Mouse (Mus musculus) intestine, embryonic 16.5 days (tissue): ENCODE measurements around the gene Apbb2. TPM values are rescaled to one million over a fixed set of nuclear protein-coding genes. Genes with fewer than 3 reads are reported as not detected.

Experiments used
- ATAC-seq: fragments of 200-750 bp; cut with Nextera tagmentation; 2 replicates; pipeline ENCODE4 v1.8.0; 2017; ENCODE audit warnings: moderate TSS enrichment, moderate library complexity
- H3K27ac ChIP-seq: fragments of 300-500 bp; sonication (generic); 2 replicates; pipeline ENCODE4 v1.5.1; 2014; ENCODE audit warnings: mild to moderate bottlenecking, low read length
- H3K27me3 ChIP-seq: fragments of 300-500 bp; sonication (generic); replicated peaks from 2 replicates; pipeline ENCODE4 v1.6.1; 2014; ENCODE audit warnings: low read length, control low read depth, mixed read lengths; ENCODE audit not compliant: control insufficient read depth, insufficient read depth
- H3K36me3 ChIP-seq: fragments of 300-500 bp; sonication (generic); 2 replicates; pipeline ENCODE4 v1.6.1; 2014; ENCODE audit warnings: low read length, control low read depth; ENCODE audit not compliant: control insufficient read depth, insufficient read depth
- H3K4me1 ChIP-seq: fragments of 300-500 bp; sonication (generic); 2 replicates; pipeline ENCODE4 v1.6.1; 2014; ENCODE audit warnings: low read length, control low read depth, mixed read lengths; ENCODE audit not compliant: control insufficient read depth, insufficient read depth
- H3K4me2 ChIP-seq: fragments of 300-500 bp; sonication (generic); 2 replicates; pipeline ENCODE4 v1.6.1; 2014; ENCODE audit warnings: low read depth, low read length, control low read depth
- H3K4me3 ChIP-seq: fragments of 300-500 bp; sonication (generic); 2 replicates; pipeline ENCODE4 v1.5.1; 2014; ENCODE audit warnings: mild to moderate bottlenecking, low read length
- H3K9ac ChIP-seq: fragments of 300-500 bp; sonication (generic); 2 replicates; pipeline ENCODE4 v1.6.1; 2014; ENCODE audit warnings: low read depth, low read length
- H3K9me3 ChIP-seq: fragments of 300-500 bp; sonication (generic); 2 replicates; pipeline ENCODE4 v1.6.1; 2016; ENCODE audit warnings: low read length, control low read depth; ENCODE audit not compliant: control insufficient read depth
- WGBS: fragments of 180-500 bp; shearing (Covaris S2); extraction: QIAGEN DNeasy Blood & Tissue Kit; methylation state at CpG from one replicate; pipeline ENCODE4 v1.1.7; 2014; 5-methylcytosine and 5-hydroxymethylcytosine counted together
- polyA plus RNA-seq: library from polyadenylated mRNA; unstranded; fragments of >200 nt; fragmentation: Nextera tagmentation; extraction: Ambion mirVana; gene quantifications from 2 replicates; pipeline ENCODE4 v1.2.1, GENCODE M21; 2015

Gene Apbb2
- polyA plus RNA-seq, 1 experiment from 2014 or later, result 31.2 TPM

- no peak for ATAC-seq
- no peak overlapping the region for H3K9ac ChIP-seq
- no peak overlapping the region for H3K4me2 ChIP-seq
- peaks cover 5% of the 10 kb centered on the region for H3K4me1 ChIP-seq
- WGBS, result 78% methylated on average over 5 of the region's 5 CpGs
- no peak overlapping the region for H3K27ac ChIP-seq
- no peaks in the 10 kb centered on the region for H3K36me3 ChIP-seq
- no peak overlapping the region for H3K4me3 ChIP-seq
- no peaks in the 10 kb centered on the region for H3K9me3 ChIP-seq
- H3K27me3 ChIP-seq, result no peaks in the 10 kb centered on the region
Observed at GRCm38 (mm10) chr5:66509151-66509550, 109.4 kb downstream of the Apbb2 start.

GRCm38 (mm10) chr5:66505578-66505977 lies 113.0 kb downstream of the Apbb2 start:
- Histone ChIP-seq H3K4me1 (peaks cover 13% of the 10 kb centered on the region), H3K4me3 (no peak overlapping the region), H3K9ac (no peak overlapping the region), H3K4me2 (no peak overlapping the region), H3K9me3 (no peaks in the 10 kb centered on the region), H3K27ac (no peak overlapping the region), H3K36me3 (no peaks in the 10 kb centered on the region), H3K27me3 (no peaks in the 10 kb centered on the region)
- ATAC-seq, result no peak
- 82% methylated on average over 3 of the region's 3 CpGs for WGBS

- Histone ChIP-seq H3K27me3 (no peaks in the 10 kb centered on the region), H3K36me3 (no peaks in the 10 kb centered on the region), H3K4me3 (no peak overlapping the region), H3K9me3 (no peaks in the 10 kb centered on the region), H3K4me1 (peaks cover 13% of the 10 kb centered on the region), H3K4me2 (no peak overlapping the region), H3K9ac (no peak overlapping the region), H3K27ac (no peak overlapping the region)
- WGBS, result 76% methylated on average over 1 of the region's 1 CpGs
- ATAC-seq, result no peak
Observed at GRCm38 (mm10) chr5:66505071-66505470, 113.5 kb downstream of the Apbb2 start.

- Histone ChIP-seq H3K4me2 (peak overlapping the region; percentile 28; the same call in 1 of the 2 replicates), H3K4me1 (peaks cover 13% of the 10 kb centered on the region), H3K36me3 (no peaks in the 10 kb centered on the region), H3K4me3 (no peak overlapping the region), H3K9me3 (no peaks in the 10 kb centered on the region), H3K27me3 (no peaks in the 10 kb centered on the region), H3K27ac (no peak overlapping the region; the same call in 1 of the 2 replicates), H3K9ac (no peak overlapping the region)
- ATAC-seq, result no peak
- 36% methylated on average over 6 of the region's 6 CpGs for WGBS
Observed at GRCm38 (mm10) chr5:66504434-66504747, 114.2 kb downstream of the Apbb2 start.

- H3K9me3 ChIP-seq, result no peaks in the 10 kb centered on the region
- peak overlapping the region; percentile 28; the same call in 1 of the 2 replicates for H3K4me2 ChIP-seq
- 26% methylated on average over 17 of the region's 17 CpGs for WGBS
- H3K4me1 ChIP-seq, result peaks cover 13% of the 10 kb centered on the region
- no peak overlapping the region for H3K4me3 ChIP-seq
- H3K27ac ChIP-seq, result no peak overlapping the region; the same call in 1 of the 2 replicates
- ATAC-seq, result peak; percentile 76
- no peak overlapping the region for H3K9ac ChIP-seq
- no peaks in the 10 kb centered on the region for H3K36me3 ChIP-seq
- no peaks in the 10 kb centered on the region for H3K27me3 ChIP-seq
Observed at GRCm38 (mm10) chr5:66503557-66504433, 114.8 kb downstream of the Apbb2 start.

GRCm38 (mm10) chr5:66503033-66503432 lies 115.6 kb downstream of the Apbb2 start:
- Histone ChIP-seq H3K27me3 (no peaks in the 10 kb centered on the region), H3K9me3 (no peaks in the 10 kb centered on the region), H3K9ac (no peak overlapping the region), H3K4me2 (no peak overlapping the region), H3K4me1 (peaks cover 13% of the 10 kb centered on the region), H3K27ac (no peak overlapping the region), H3K4me3 (no peak overlapping the region), H3K36me3 (no peaks in the 10 kb centered on the region)
- 83% methylated on average over 1 of the region's 1 CpGs for WGBS
- ATAC-seq, result no peak

GRCm38 (mm10) chr5:66499621-66500020 lies 119.0 kb downstream of the Apbb2 start:
- Histone ChIP-seq H3K4me3 (no peak overlapping the region), H3K4me1 (peaks cover 19% of the 10 kb centered on the region), H3K36me3 (no peaks in the 10 kb centered on the region), H3K4me2 (no peak overlapping the region), H3K27me3 (no peaks in the 10 kb centered on the region), H3K9me3 (no peaks in the 10 kb centered on the region), H3K27ac (no peak overlapping the region), H3K9ac (no peak overlapping the region)
- no peak for ATAC-seq
- WGBS, result 93% methylated on average over 7 of the region's 7 CpGs

- no peaks in the 10 kb centered on the region for H3K36me3 ChIP-seq
- no peak overlapping the region for H3K4me2 ChIP-seq
- no peaks in the 10 kb centered on the region for H3K27me3 ChIP-seq
- H3K4me3 ChIP-seq, result no peak overlapping the region
- WGBS, result 50% methylated on average over 1 of the region's 1 CpGs
- no peak overlapping the region for H3K27ac ChIP-seq
- no peaks in the 10 kb centered on the region for H3K9me3 ChIP-seq
- H3K9ac ChIP-seq, result no peak overlapping the region
- H3K4me1 ChIP-seq, result peaks cover 6% of the 10 kb centered on the region; the same call in 1 of the 2 replicates
- no peak for ATAC-seq
Observed at GRCm38 (mm10) chr5:66498140-66498539, 120.4 kb downstream of the Apbb2 start.

GRCm38 (mm10) chr5:66497479-66498087 lies 121.0 kb downstream of the Apbb2 start:
- no peak for ATAC-seq
- peaks cover 6% of the 10 kb centered on the region; the same call in 1 of the 2 replicates for H3K4me1 ChIP-seq
- no peak overlapping the region for H3K4me3 ChIP-seq
- H3K9ac ChIP-seq, result no peak overlapping the region
- H3K4me2 ChIP-seq, result no peak overlapping the region
- H3K9me3 ChIP-seq, result no peaks in the 10 kb centered on the region
- no peaks in the 10 kb centered on the region for H3K27me3 ChIP-seq
- no peak overlapping the region for H3K27ac ChIP-seq
- no peaks in the 10 kb centered on the region for H3K36me3 ChIP-seq
- WGBS, result 38% methylated on average over 14 of the region's 14 CpGs
